Mouse (Mus musculus) ovary, adult 18-20 months (tissue): ENCODE data around the gene Rbbp4.
A peak's percentile ranks its signal among the peaks of the same experiment; 100 is the strongest.
"Not testable (repeated sequence)": the region's sequence is repeated elsewhere in the genome, so short reads cannot be mapped to it uniquely, and the experiment has no call there.

Source experiments
- DNase-seq: peaks from one replicate; pipeline ENCODE4 v3.0.0; 2022; ENCODE audit warnings: low spot score, mixed read lengths

Gene Rbbp4

DNA sequence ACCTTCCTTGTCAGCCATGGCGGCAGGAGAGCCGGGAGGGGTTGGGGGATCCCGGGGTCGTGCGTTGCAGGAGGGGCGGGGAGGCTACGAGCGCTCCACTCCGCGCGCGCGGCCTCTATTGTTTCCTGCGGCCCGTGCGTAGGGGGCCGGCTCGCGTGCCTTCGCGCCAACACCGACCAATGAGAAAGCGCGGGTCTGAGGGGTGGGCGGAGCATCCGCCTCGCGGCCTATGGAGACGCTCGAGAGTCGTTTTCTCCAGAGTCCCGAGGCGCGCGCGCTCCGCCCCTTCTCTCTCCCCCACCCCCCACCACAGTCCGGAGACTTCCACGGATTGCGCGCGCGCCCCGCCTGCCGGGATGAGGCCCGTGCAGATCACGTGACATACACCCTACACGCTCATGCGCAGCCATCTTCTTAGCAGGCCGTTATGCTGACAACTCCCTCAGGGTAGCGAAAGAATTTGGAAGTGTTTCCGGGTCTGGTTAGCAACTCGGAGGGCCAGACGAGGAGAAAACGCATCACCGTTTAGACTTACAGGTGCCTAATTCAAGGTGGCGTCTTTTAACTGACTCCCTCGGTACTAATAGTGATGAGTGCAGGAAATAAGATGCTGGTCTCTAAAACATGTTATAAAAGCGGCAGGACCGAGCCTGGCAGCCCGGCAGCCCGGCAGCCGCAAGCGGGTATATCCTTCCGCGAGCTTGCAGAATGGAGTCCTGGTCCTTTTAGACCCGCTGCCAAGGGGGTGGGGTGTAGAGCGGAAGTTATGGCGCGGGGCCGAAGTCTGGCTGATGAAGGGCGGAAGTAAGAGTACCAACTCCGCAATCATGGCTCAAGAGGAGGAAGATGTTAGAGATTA is at the start of gene Rbbp4, which contains the start of gene Zbtb8os:
TSS of gene Rbbp4 (minus strand) at position 155 of the 859 bp plus-strand sequence.
TSS of gene Zbtb8os (plus strand) at position 480 of the 859 bp plus-strand sequence.
- DNase-seq = peak; percentile 96

DNA sequence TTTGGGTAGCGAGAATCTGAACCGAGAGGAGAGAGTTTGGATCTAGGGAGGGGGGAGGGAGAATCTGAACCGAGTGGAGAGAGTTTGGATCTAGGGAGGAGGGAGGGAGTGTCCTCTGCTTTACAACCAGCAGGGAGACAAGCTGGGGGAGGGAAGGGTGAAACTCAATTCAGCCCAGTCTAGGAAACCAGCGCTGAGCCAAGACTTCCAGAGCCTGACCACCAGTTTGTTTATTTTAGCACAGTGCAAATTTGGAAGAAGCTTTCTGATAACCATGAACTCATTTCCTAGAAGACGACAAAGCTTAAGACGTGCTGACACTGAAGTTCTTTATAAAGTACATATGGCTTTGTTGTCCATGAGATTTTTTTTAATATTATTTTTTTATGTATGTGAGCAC is 49.3 kb upstream of the Rbbp4 start:
- peak; percentile 24 for DNase-seq

DNA sequence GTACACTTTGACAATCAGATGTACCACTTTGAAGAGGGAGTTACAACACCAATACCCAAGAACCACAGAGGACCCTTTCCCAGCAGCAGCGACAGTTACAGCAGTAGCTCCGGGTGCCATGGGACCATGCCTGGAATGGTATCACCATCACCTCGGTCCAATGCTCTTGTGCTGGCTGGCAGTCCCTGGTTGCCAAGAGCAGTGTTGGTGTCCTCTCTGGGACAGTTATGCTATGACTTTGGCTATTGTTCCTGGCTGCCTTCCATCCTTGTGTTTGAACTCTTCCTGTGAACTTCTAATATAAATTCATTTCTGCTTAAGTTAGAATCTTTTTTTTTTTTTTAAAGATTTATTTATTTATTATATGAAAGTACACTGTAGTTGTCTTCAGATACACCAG is 48.4 kb upstream of the Rbbp4 start:
- DNase-seq = no peak

DNA sequence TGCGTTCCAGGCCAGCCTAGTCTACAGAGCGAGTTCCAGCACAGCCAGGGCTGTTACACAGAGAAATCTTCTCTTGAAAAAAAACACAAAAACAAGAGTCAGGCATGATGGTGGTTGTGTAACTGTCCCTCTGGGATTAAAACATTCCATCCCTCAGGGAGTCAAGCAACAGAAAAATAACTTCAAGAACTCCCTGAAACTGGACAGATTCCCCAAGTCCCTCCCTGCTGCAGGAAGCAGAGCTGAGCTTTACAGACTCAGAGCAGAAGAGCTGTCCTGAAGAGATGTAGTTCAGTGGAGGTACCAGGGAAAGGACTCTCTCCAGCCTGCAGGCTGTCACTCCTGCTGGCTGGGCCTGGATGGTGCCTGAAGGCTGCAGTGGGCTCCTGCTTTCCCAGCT is 47.3 kb upstream of the Rbbp4 start:
- no peak for DNase-seq

GRCm38 (mm10) chr4:129382029-129382428 is 46.9 kb upstream of the Rbbp4 start:
- no peak for DNase-seq

DNA sequence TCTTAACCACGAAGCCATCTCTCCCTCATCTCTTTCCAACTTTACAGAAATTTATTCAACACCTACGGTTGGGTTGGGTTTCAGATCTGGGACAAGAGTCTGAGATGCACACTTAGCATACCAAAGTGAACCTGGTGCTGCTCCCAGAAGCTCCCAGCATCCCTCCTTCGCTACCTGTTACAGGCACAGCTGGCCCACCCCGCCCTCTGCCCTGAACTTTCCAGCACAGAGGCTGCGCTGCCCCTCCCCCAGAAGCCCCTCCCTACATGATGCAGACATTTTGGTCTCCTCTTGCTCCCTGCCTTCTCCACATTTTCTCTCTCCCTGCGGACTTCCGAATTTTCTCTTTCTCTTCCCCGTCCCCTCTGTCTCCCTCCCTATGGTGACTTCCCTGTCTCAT is 46.0 kb upstream of the Rbbp4 start:
- no peak for DNase-seq

GRCm38 (mm10) chr4:129379805-129380204 is 44.6 kb upstream of the Rbbp4 start:
- DNase-seq = no peak

DNA sequence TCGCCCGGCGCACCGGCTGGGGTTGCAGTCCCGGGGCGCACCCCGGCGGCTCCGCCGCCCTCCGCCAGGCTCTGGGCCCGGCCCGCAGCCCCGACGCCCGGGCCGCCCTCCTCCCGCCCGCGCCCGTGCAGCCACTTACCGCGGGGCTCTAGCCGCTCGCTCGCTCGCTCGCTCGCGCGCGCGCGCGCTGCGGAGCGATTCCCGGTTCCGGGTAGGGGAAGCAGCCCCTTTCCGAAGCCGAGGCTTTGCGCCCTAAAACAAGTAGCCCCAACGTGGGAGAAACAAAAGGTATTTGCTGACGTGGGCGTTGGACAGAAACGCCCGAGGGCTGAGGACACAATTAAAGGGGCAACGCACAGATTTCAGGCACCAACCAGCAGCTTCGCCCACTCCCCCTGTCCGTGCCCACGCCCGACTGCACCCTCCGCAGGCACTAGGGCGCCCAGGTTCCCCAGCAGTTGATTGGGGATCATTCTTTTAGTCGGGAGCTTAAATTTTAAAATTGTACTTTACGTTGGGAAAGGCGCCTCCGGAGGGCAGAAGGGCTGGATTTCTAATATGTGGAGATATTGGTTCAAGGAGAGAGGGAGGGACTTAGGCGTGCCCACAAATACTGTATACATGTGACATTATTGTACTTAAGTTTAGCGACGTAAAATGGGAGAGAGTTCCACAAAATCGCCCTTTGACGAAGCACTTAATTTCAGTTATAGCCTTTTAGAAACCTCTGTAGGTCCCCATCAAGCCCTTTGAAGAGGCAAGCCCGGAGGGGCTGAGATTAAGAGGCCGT is 42.6 kb upstream of the Rbbp4 start, which contains the start of gene Zbtb8a:
TSS of gene Zbtb8a (minus strand) at position 516 of the 790 bp plus-strand sequence.
- no peak for DNase-seq

DNA sequence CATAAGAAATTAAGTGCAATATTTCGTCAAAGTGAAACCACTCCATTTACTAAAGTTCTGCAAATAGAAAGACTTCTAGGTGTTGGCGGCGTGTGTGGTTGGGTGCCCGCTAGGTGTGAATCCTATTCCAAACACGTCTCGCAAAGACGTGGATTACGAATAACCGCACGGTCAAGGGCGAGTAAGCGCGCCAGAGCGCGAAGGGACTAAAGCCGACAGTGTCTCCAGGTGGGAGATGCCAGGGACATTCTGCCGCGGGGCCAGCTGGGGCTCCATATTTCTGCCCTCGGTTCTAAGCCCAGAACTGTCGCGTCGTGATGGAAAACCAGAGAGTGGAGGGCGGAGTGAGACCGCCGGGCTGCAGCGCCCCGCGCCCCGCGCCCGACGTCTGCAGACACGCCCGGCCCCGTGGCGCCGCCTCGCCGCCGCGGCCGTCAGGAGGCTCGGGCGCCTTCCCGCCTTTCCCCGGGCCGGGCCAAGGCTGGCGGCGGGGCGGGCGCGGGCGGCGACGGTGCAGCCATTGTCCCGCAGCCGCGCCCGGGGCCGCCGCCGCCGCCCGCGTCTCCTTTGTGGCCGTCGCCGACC is 41.9 kb upstream of the Rbbp4 start:
- DNase-seq = no peak

DNA sequence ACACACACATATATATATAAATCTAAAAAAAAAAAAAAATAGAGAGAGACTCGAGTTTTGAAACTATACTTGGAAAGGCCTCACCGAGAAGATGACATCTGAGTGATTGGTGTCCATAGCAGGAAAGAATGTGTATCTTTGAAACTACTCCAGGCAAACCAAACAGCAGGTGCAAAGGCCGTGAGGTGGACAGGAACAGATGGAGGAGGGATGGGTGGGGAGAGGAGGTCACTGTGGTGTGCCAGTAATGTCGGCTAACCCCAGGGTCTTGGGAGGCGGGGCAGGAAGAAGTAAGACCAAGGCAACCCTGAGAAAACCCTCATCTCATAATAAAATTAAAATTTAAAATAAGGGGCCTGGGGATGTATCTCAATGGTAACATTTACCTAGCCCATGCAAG is 40.7 kb upstream of the Rbbp4 start:
- DNase-seq = no peak

- DNase-seq = no peak
Observed at GRCm38 (mm10) chr4:129375000-129375399, 39.8 kb upstream of the Rbbp4 start.

DNA sequence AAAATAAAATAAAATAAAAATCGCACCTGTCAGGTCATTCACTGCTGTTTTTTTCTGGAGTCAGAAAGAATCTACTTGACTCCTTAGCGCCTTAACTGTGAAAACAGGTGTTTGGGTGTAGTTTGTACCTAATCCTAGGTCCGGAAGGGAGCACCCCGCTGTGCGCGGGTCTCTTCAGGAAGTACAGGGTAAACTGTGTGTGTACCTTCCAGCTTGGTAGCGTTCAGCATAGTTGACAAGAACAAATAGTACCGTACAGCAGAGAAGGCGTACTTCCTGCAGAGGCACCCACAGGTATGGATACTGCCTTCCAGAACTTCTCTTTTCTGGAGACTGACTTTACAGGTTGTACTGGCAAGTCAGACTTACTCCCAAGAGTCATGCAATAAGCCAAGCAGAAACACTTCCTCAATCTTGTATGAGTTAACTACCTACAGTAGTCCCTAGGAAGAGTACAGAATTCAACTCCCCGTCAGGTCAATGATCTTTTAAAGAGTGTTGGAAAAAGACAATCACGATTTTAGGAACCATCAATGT is 39.1 kb upstream of the Rbbp4 start:
- no peak for DNase-seq

GRCm38 (mm10) chr4:129373202-129373976 is 38.2 kb upstream of the Rbbp4 start:
- DNase-seq = no peak

- no peak for DNase-seq
Observed at GRCm38 (mm10) chr4:129371391-129371790, 36.2 kb upstream of the Rbbp4 start.

GRCm38 (mm10) chr4:129365224-129365623 is 30.1 kb upstream of the Rbbp4 start:
- DNase-seq = no peak

DNA sequence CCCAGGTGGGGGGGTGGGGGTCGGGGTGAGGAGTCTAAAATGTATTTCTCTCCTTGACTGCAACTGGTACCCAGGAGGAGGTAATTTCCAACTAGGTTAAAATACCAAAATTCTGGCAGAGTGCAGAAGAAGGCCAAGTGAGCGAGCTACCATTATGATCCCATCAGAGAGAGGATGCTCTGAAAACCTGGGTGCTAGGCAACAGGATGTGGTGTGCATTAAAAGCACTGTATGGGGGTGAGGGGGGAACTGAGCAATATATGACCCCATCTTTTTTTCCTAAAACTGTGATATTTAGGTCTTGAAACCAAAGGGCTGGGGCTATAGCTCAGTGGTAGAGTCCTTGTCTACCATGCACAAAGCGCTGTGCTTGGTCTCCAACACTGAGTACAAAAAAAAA is 29.2 kb upstream of the Rbbp4 start:
- no peak for DNase-seq

- DNase-seq = no peak
Observed at GRCm38 (mm10) chr4:129363463-129363862, 28.3 kb upstream of the Rbbp4 start.

DNA sequence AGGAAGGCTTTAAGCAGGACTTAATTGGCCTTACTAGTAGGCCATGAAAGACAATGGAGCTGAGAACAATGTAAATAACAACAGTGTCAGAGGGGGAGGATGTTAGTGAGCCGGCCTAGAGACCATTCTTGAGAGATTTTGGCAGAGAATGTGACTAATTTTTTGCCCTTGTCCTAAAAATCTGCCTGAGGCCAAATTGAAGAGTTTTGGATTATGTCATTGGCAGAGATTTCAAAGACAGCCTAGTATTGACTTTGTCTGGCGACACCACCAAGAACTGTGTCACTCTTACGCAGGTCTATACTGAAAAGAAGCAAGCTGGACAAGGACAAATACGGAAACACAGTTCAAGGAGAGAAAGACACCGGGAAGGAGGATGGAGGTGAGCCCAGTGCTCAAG is 27.6 kb upstream of the Rbbp4 start:
- no peak for DNase-seq

- not testable (repeated sequence) for DNase-seq
Observed at GRCm38 (mm10) chr4:129362238-129362637, 27.1 kb upstream of the Rbbp4 start.

- no peak for DNase-seq
Observed at GRCm38 (mm10) chr4:129357613-129358163, 22.5 kb upstream of the Rbbp4 start.

- DNase-seq = no peak
Observed at GRCm38 (mm10) chr4:129354236-129354635, 19.1 kb upstream of the Rbbp4 start.
